Mouse (Mus musculus): ENCODE data around the gene Il4i1. TPM values are rescaled to one million over a fixed set of nuclear protein-coding genes. Genes with fewer than 3 reads are reported as not detected.

The Il4i1 gene
- polyA plus RNA-seq, 1 experiment, result not detected

DNA sequence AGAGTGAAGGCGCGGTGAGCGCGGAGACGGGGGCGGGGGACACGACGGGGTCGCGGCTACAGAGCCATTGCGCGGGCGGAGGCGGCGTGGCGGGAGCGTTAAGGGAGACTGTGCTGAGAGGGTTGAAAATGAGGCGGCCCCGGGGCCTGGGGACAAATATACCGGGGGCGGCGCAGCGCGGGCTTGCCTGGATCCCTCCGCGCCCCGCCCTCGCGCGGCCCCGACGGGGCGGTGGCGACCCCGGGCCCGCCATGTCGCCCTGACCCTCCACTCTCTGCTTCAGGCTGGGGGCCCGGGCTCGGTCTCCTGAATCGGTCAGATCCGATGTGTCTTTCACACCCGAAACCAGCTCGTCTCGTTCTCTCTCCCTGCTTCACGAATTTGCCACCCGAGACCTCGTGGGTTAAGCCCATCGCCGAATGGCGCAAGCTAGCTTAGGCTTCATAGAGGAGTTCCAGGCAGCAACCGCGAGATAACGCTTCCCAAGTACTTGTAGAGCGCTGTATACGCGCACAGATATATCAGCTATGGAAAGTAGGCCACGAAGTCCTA is 359 bp downstream of the Il4i1 start, which contains the start of gene Atf5:
Atf5 (minus strand) TSS at position 189 of the 552 bp plus-strand sequence.
- peaks cover 13% of the 10 kb centered on the region for H3K4me1 ChIP-seq (ENCODE audit: control insufficient read depth, insufficient read depth, low read length)
- peak within 1 kb of the TSS; percentile 95 for H3K27ac ChIP-seq (ENCODE audit: insufficient read depth, low read depth, low read length)
- TF ChIP-seq CTCF (IDR thresholded peaks at IDR 0.05; ENCODE audit: insufficient read depth, low read depth, low read length) (no peak), POLR2A (IDR thresholded peaks at IDR 0.05; ENCODE audit: insufficient read depth, low read depth, low read length) (no peak)
- under 1% methylated on average over 56 of the region's 57 CpGs for WGBS
- H3K4me3 ChIP-seq (ENCODE audit: insufficient read depth, low read depth, low read length), result peak within 1 kb of the TSS; percentile 100

DNA sequence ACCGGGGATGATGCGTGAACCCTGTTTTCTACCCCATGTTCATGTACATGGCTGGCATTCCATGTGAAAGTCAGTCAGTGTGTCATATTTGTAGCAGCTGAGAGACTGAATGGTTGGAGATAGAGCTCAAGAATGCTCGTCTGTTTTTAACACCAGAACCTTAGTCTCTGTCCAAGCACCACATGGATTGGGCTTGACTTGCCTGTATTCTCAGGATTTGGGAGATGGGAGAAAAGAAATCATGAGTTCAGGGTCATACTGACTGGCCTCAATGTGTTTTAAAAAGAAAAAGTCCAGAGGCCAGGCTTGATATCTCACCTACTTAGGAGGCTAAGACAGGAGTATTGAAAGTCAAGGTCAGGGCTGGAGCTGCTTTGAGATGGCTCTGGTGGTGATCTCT is 1.3 kb downstream of the Il4i1 start:
- WGBS, result 12% methylated on average over 3 of the region's 3 CpGs
- Histone ChIP-seq H3K4me3 (ENCODE audit: insufficient read depth, low read depth, low read length) (peak overlapping the region; percentile 100; the same call in 1 of the 2 replicates), H3K27ac (ENCODE audit: insufficient read depth, low read depth, low read length) (no peak overlapping the region; the same call in 1 of the 2 replicates), H3K4me1 (ENCODE audit: control insufficient read depth, insufficient read depth, low read length) (peaks cover 15% of the 10 kb centered on the region)
- no peak for TF ChIP-seq POLR2A (IDR thresholded peaks at IDR 0.05; ENCODE audit: insufficient read depth, low read depth, low read length)
- TF ChIP-seq CTCF (IDR thresholded peaks at IDR 0.05; ENCODE audit: insufficient read depth, low read depth, low read length), result no peak

DNA sequence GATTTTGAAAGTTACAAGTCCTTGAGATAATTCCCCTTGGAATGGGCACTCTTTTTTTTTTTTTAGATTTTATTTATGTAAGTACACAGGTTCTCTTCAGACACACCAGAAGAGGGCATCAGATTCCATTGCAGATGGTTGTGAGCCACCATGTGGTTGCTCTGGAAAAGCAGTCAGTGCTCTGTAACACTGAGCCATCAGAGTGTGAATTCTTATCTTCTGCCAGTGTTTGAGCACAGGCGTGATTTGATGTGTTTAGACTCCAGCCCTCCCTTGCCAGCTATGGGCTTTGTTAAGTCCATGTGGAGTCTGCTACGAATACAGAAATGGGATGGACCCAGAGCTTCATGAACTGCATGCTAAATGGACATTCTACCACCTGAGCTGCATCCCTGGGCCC is 2.0 kb downstream of the Il4i1 start:
- Histone ChIP-seq H3K4me3 (ENCODE audit: insufficient read depth, low read depth, low read length) (no peak overlapping the region), H3K27ac (ENCODE audit: insufficient read depth, low read depth, low read length) (no peak overlapping the region), H3K4me1 (ENCODE audit: control insufficient read depth, insufficient read depth, low read length) (peaks cover 15% of the 10 kb centered on the region)
- TF ChIP-seq POLR2A (IDR thresholded peaks at IDR 0.05; ENCODE audit: insufficient read depth, low read depth, low read length) (no peak), CTCF (IDR thresholded peaks at IDR 0.05; ENCODE audit: insufficient read depth, low read depth, low read length) (no peak)
- 18% methylated on average over 2 of the region's 2 CpGs for WGBS

DNA sequence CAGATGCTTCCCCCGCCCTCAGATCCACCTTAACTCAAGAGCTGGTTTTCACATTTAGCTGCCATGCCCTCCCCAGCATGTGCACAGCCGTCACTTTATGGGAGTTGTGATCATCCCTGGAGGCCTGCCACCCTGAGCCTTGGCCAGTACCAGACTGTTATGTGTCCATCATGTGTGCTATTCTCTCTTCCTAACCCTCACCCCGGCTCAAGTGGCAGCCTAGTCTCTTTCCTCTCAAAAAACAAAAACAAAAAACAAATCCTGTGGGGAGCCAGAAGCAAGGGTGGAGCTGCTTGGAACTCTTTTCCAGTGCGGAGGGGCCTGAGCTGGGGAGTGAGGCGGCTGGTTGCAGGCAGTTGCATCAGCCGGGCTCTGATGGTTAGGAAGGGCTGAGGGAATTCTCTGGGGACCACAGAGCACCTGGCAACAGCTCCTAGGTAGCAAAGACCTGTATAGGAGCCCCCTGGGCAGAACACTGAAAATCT is 2.6 kb downstream of the Il4i1 start:
- Histone ChIP-seq H3K27ac (ENCODE audit: insufficient read depth, low read depth, low read length) (no peak overlapping the region), H3K4me3 (ENCODE audit: insufficient read depth, low read depth, low read length) (peak overlapping the region; percentile 15; the same call in 1 of the 2 replicates), H3K4me1 (ENCODE audit: control insufficient read depth, insufficient read depth, low read length) (peaks cover 15% of the 10 kb centered on the region)
- TF ChIP-seq POLR2A (IDR thresholded peaks at IDR 0.05; ENCODE audit: insufficient read depth, low read depth, low read length) (no peak), CTCF (IDR thresholded peaks at IDR 0.05; ENCODE audit: insufficient read depth, low read depth, low read length) (no peak)
- 26% methylated on average over 6 of the region's 6 CpGs for WGBS

DNA sequence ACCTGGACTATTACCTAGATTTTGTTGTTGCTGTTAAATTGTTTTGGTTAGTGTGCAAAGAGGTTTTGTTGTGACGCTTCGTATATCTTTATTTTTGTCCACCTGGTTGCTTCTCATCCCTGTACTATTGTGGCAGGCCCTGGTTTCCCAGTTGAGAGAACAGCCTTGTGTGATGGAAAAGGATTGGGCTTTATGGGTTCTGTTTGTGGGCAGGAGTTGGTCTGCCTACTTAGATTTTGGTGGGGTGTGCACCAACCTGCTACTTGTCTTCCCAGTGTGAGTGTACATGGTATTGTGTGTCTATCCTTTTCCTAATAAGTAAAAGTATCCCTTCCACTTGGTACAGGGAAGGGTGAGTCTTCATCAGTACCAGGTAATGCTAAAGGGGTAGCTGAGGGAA is 3.2 kb downstream of the Il4i1 start:
- 79% methylated on average over 2 of the region's 2 CpGs for WGBS
- H3K4me1 ChIP-seq (ENCODE audit: control insufficient read depth, insufficient read depth, low read length), result peaks cover 15% of the 10 kb centered on the region
- no peak for TF ChIP-seq CTCF (IDR thresholded peaks at IDR 0.05; ENCODE audit: insufficient read depth, low read depth, low read length)
- TF ChIP-seq POLR2A (IDR thresholded peaks at IDR 0.05; ENCODE audit: insufficient read depth, low read depth, low read length), result no peak
- no peak overlapping the region for H3K27ac ChIP-seq (ENCODE audit: insufficient read depth, low read depth, low read length)
- no peak overlapping the region for H3K4me3 ChIP-seq (ENCODE audit: insufficient read depth, low read depth, low read length)

DNA sequence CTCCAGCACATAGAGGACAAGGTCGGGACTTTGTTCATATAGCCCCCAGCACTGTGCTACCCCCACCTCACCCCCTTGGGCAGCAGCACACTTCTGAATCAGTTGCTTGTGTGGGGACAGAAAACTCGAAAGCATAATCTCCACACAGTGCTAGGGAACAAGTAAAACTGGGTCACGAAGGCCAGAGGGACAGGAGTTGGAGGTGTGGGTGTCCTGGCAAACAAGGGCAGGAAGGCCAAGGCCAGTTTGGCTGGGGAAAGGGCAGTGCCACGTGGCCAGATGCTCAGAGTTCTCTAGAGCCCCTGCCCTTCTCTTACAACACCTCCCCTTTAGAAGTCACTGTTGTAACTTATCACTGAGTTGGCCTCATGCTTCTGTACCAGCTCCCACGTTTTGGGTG is 3.7 kb downstream of the Il4i1 start:
- TF ChIP-seq CTCF (IDR thresholded peaks at IDR 0.05; ENCODE audit: insufficient read depth, low read depth, low read length), result no peak
- no peak for TF ChIP-seq POLR2A (IDR thresholded peaks at IDR 0.05; ENCODE audit: insufficient read depth, low read depth, low read length)
- Histone ChIP-seq H3K4me1 (ENCODE audit: control insufficient read depth, insufficient read depth, low read length) (peaks cover 15% of the 10 kb centered on the region), H3K4me3 (ENCODE audit: insufficient read depth, low read depth, low read length) (no peak overlapping the region), H3K27ac (ENCODE audit: insufficient read depth, low read depth, low read length) (no peak overlapping the region)
- WGBS, result 44% methylated on average over 5 of the region's 5 CpGs

DNA sequence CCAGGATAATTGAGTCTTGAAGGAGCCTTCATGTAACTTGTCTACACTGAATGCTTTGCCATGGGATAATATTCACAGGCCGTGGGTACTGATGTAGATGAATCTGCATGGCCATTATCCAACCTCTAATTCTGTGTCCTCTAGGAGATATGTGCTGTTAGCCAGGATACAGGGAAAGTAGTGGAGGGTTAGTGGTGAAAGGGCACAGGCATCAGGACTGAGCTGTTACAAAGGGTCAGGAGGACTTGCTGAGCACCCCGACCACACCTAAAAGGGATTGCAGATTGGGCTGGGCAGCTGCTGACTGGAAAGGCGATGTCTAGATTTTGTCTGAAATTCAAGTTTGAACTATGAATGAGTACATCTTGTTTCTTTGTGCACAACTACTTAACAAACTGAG is 4.3 kb downstream of the Il4i1 start:
- no peak for TF ChIP-seq POLR2A (IDR thresholded peaks at IDR 0.05; ENCODE audit: insufficient read depth, low read depth, low read length)

DNA sequence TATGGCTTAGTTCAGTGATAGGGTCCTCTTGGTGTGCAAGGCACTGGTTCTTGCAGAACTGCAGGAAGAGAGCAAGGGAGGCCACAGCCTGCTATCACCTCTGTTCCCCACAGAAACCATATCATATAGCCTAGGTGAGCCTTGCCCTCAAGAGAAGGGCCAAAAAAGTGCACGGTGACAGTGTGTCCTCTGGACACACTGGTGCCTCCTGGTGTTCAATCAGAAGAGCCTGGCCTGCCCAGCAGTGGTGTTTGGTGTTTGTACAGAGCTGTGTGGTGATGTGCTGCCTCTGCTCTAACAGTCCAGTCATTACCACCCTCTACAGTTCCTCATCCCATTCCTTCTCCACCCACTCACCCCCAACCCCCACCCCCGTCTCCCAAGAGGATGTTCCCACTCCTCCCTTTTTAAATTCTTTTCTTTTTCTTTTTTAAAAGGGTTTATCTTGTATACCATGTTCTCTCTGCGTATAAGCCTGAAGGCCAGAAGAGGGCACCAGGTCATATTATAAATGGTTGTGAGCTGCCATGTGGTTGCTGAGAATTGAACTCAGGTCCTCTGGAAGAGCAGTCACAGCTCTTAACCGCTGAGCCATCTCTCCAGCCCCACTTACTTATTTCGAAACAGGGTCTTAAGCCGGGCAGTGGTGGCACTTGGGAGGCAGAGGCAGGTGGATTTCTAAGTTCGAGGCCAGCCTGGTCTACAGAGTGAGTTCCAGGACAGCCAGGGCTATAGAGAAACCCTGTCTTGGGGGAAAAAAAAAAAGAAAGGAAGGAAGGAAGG is 5.7 kb downstream of the Il4i1 start:
- WGBS, result 84% methylated on average over 7 of the region's 7 CpGs
- TF ChIP-seq POLR2A (IDR thresholded peaks at IDR 0.05; ENCODE audit: insufficient read depth, low read depth, low read length), result no peak
- no peak for TF ChIP-seq CTCF (IDR thresholded peaks at IDR 0.05; ENCODE audit: insufficient read depth, low read depth, low read length)
- peaks cover 12% of the 10 kb centered on the region for H3K4me1 ChIP-seq (ENCODE audit: control insufficient read depth, insufficient read depth, low read length)

More for the DNA sequence above, 4.3 kb downstream of the Il4i1 start:
- 78% methylated on average over 3 of the region's 3 CpGs for WGBS
- Histone ChIP-seq H3K27ac (ENCODE audit: insufficient read depth, low read depth, low read length) (no peak overlapping the region), H3K4me1 (ENCODE audit: control insufficient read depth, insufficient read depth, low read length) (peaks cover 12% of the 10 kb centered on the region), H3K4me3 (ENCODE audit: insufficient read depth, low read depth, low read length) (no peak overlapping the region)

DNA sequence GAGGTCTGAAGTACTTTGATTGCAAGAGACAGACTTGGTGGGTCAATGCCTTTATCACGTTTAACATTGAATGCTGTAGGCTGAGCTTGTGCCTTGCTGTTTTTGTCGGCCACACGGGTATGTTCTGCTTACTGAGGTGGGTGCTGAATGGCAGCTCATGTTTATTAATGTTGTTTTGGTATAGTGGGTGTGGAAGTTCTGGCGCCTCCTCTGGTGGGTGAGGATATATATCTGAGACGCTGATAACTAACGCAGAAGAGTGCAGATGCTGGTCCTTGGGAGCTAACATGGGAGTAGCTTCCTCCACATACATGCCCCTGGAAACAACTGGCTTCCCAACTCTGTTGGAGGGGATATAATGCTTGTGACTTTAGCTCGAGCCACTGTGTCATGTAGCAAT is 7.2 kb downstream of the Il4i1 start:
- Histone ChIP-seq H3K27ac (ENCODE audit: insufficient read depth, low read depth, low read length) (no peak overlapping the region), H3K4me3 (ENCODE audit: insufficient read depth, low read depth, low read length) (no peak overlapping the region), H3K4me1 (ENCODE audit: control insufficient read depth, insufficient read depth, low read length) (peaks cover 12% of the 10 kb centered on the region)
- TF ChIP-seq POLR2A (IDR thresholded peaks at IDR 0.05; ENCODE audit: insufficient read depth, low read depth, low read length) (no peak), CTCF (IDR thresholded peaks at IDR 0.05; ENCODE audit: insufficient read depth, low read depth, low read length) (no peak)
- WGBS, result 18% methylated on average over 7 of the region's 7 CpGs

More for the DNA sequence above, 5.7 kb downstream of the Il4i1 start:
- no peak overlapping the region for H3K27ac ChIP-seq (ENCODE audit: insufficient read depth, low read depth, low read length)
- H3K4me3 ChIP-seq (ENCODE audit: insufficient read depth, low read depth, low read length), result no peak overlapping the region

All from olfactory bulb, adult 2 months (tissue).